Mouse (Mus musculus) ES-Bruce4 (cell line): ENCODE data around the gene Gm11084.

ENCODE experiments used
- CTCF ChIP-seq: IDR thresholded peaks from one replicate; pipeline ENCODE4 v1.8.1; 2011; ENCODE audit warnings: low read depth, low read length
- EP300 ChIP-seq: IDR thresholded peaks from 2 replicates; pipeline ENCODE4 v1.6.1; 2011; ENCODE audit warnings: low read depth, low read length; ENCODE audit not compliant: insufficient read depth
- POLR2A ChIP-seq: IDR thresholded peaks from one replicate; pipeline ENCODE4 v1.8.1; 2011; ENCODE audit warnings: low read length; ENCODE audit not compliant: insufficient read depth

GRCm38 (mm10) chr2:73012636-73013035, 26.1 kb upstream of the Gm11084 start:
- TF ChIP-seq CTCF (no peak), POLR2A (no peak), EP300 (no peak)
